Mouse (Mus musculus): ENCODE results near the gene Prss36.
A peak's percentile ranks its signal among the peaks of the same experiment; 100 is the strongest.
"Not testable (repeated sequence)": the region's sequence is repeated elsewhere in the genome, so short reads cannot be mapped to it uniquely, and the experiment has no call there.

Prss36 gene

GRCm38 (mm10) chr7:127901772-127902171 lies 44.8 kb downstream of the Prss36 start:
- DNase-seq (ENCODE audit: low read depth): no peak

GRCm38 (mm10) chr7:127899997-127900396 lies 46.5 kb downstream of the Prss36 start:
- DNase-seq (ENCODE audit: low read depth): no peak

DNA sequence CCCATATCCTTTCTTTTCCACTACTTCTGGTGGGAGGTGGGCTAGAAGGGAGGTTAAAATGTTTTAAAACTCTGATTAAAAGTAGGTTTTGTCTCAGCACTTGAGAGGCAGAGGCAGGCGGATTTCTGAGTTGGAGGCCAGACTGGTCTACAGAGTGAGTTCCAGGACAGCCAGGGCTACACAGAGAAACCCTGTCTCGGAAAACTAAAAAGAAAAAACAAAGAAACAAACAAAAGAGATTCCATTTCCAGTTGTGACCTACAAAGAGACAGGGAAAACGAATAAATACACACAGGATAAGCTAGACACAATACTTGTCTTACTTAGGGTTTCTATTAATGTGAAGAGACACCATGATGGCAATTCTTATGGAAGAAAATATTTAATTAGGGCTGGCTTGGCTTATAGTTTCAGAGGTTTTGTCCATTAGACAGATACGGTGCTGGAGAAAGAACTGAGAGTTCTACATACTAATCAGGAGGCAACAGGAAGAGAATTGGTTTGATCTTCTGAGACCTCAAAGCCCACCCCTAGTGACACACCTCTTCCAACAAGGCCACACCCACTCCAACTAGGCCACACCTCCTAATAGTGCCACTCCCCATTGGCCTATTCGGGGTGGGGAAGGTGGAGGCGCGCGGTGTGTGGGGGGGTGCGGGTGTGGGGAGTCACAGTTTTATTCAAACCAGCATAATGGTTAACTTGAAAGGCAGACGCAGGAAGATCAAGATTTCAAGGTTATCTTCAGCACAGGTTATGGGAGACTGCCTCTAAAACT lies 48.2 kb downstream of the Prss36 start:
- DNase-seq (ENCODE audit: low read depth): no peak

DNA sequence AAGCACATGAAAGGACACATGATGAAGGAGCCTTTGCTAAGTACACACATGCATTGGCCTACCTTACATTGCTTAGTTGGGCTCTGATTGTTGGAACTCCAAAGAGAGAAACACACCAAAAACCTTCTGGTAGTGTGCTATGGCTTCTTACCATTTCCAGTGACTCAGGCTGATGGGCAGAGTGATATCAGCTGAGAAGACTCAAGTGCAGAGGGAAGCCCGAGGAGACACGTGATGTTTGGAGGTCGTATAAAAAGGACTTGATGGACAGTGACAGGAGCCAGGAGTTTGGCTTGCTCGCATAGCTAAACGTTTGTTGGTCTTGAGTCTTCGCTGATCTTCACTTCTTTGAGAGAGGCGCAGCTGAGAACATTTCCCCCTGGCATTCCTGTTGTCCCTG lies 49.0 kb downstream of the Prss36 start:
- no peak for DNase-seq (ENCODE audit: low read depth)

GRCm38 (mm10) chr7:127896384-127896783 lies 50.1 kb downstream of the Prss36 start:
- peak; percentile 66 for DNase-seq (ENCODE audit: low read depth)

DNA sequence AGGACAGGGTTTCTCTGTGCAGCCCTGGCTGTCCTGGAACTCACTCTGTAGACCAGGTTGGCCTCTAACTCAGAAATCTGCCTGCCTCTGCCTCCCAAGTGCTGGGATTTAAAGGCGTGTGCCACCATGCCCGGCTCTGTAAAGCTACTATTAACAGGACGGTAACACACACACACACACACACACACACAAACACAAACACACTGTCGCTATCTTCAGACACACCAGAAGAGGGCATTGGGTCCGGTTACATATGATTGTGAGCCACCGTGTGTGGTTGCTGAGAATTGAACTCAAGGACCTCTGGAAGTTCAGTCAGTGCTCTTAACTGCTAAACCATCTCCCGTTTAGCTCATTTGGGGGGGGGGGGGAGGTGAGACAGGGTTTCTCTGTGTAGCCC lies 50.6 kb downstream of the Prss36 start:
- not testable (repeated sequence) for DNase-seq (ENCODE audit: low read depth)

DNA sequence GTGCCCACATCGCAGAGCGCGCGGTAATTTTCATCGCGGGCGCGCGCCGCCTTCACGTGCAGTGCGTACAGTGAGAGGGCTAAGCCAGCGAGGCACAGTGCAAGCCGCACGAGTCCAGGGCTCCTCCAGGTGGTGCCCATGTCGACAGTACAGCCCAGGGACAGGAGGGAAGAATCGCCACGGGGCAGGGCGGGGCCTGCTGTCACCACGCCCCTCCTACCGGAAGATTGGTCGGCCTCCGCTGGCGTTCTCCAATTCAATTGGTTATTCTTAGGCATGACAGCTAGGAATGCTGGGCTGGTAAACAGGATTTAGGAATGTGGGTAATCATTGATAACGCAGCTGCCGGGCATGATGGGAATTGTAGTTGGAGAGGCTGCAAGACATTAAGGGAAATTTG lies 51.1 kb downstream of the Prss36 start, which contains the start of the genes Gm21974 and Vkorc1:
Gene Gm21974 (minus strand): TSS at position 13 of the 400 bp plus-strand sequence.
Gene Vkorc1 (minus strand): TSS at position 176 of the 400 bp plus-strand sequence.
- DNase-seq (ENCODE audit: low read depth): peak; percentile 88

- no peak for DNase-seq (ENCODE audit: low read depth)
Observed at GRCm38 (mm10) chr7:127894480-127894879, 52.0 kb downstream of the Prss36 start.

GRCm38 (mm10) chr7:127890798-127891197 lies 55.7 kb downstream of the Prss36 start, which contains the start of gene Prss53:
Gene Prss53, minus strand, starts transcription at chr7:127890970.
- DNase-seq (ENCODE audit: low read depth): no peak

DNA sequence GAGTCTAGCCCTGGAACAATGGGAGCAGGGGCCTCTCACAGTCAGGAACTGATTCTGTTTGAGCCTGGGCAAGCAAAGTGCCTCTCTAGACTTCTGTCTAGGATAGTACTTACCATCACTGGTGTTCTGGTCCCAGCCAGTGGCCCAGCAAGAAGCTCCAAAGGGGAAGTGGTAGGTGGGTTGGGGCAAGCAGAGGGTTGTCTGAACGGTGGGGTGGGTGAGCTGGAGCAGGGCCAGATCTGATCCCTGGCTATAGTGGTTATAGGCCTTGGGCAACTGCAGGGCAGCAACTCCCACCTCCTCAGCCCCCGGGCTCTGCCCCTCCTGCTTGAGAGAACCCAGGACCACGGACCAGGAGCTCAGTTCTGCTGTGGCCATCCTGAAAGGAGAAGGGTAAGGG lies 57.7 kb downstream of the Prss36 start:
- no peak for DNase-seq (ENCODE audit: low read depth)

- no peak for DNase-seq (ENCODE audit: low read depth)
Observed at GRCm38 (mm10) chr7:127887781-127888180, 58.7 kb downstream of the Prss36 start.

DNA sequence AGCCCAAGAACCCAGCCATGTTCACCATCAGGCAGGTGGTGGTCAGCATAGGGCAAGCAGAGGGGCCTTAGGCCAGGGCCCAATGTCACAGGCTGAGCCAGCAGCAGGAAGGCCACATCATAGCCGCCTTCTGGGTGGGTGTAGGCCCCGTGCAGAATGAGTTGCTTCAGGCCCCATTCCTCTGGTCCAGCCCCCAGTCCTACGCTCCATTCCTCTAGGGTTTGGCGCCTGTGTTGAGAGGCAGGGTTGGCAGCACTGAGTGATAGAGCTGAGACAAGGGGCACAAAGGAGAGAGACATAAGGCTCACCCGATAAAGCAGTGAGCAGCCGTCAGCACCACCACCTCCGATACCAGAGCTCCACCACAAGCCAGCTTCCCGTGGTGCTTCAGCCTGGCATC lies 59.3 kb downstream of the Prss36 start:
- DNase-seq (ENCODE audit: low read depth): no peak

GRCm38 (mm10) chr7:127886551-127886950 lies 60.0 kb downstream of the Prss36 start:
- DNase-seq (ENCODE audit: low read depth): no peak

DNA sequence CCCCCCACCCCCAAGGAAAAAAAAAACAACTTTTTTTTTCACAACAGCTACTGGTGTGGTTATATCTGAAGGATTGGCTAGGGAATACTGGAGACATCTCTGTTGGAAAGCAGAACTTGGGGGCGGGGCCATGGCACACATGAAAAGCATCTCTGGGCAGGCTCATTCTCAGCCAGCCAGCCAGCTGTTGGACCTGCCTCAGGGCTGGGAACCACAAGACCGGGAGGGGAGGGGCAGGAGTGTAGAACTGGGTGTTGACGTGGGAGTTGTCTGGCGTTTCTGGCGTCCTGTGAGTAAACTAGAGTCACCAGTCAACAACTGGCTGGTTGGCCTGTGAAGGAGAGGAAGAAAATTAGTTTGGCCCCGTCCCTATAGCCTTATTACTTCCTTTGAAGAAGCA lies 60.6 kb downstream of the Prss36 start:
- no peak for DNase-seq (ENCODE audit: low read depth)

Data from c-Kit-positive CD71-positive TER-119-negative erythroid progenitor cells, embryonic 14.5 days (primary cell).